Mouse (Mus musculus): ENCODE measurements around the gene Tbcb. TPM values are rescaled to one million over a fixed set of nuclear protein-coding genes. Genes with fewer than 3 reads are reported as not detected.
"Not testable (repeated sequence)": the region's sequence is repeated elsewhere in the genome, so short reads cannot be mapped to it uniquely, and the experiment has no call there.

Gene Tbcb
- polyA plus RNA-seq, 1 experiment: 83.3 TPM

DNA sequence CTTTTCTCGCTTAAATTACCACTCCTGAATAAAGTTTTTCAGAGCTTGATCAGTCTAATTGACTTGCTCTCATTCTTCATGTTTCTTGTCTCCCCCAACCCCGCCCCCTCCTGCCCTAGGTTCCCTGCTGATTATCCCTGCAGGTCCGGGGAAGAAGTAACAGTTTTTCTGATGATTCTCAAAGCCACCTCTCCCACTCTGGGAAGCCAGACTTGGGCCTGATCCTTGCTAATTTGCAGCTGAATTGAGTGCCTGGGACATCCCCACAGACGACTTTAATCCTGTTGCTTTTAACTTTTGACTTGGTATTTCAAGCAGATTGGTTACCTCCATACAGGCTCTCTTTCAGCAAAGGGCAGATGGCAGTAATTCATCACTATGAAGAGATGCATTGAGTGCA lies 21.0 kb downstream of the Tbcb start:
- no peak for TF ChIP-seq POLR2A (IDR thresholded peaks at IDR 0.05; ENCODE audit: borderline replicate concordance, low read depth, low read length)
- TF ChIP-seq CTCF (IDR thresholded peaks at IDR 0.05; ENCODE audit: low read depth, low read length): no peak
- Histone ChIP-seq H3K4me1 (ENCODE audit: control insufficient read depth, insufficient read depth, low read length) (no peaks in the 10 kb centered on the region), H3K27ac (ENCODE audit: insufficient read depth, low read depth, low read length) (no peak overlapping the region), H3K4me3 (ENCODE audit: insufficient read depth, low read length) (no peak overlapping the region)

DNA sequence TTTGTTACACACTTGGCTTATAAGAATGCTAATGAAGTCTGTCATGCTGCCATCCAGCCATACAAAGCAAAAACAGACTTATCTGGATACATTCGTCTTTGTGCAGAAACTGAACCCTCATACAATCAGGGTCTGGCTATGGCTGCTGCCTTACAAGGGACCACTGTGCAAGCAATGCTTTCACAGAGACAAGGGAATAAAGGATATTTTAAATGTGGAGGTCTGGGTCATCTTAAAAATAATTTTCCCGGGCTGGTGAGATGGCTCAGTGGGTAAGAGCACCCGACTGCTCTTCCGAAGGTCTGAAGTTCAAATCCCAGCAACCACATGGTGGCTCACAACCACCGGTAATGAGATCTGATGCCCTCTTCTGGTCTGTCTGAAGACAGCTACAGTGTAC lies 25.7 kb downstream of the Tbcb start:
- not testable (repeated sequence) for H3K4me1 ChIP-seq (ENCODE audit: control insufficient read depth, insufficient read depth, low read length); H3K27ac ChIP-seq (ENCODE audit: insufficient read depth, low read depth, low read length); H3K4me3 ChIP-seq (ENCODE audit: insufficient read depth, low read length)

GRCm38 (mm10) chr7:30205383-30205782 lies 26.7 kb downstream of the Tbcb start:
- no peak for TF ChIP-seq POLR2A (IDR thresholded peaks at IDR 0.05; ENCODE audit: borderline replicate concordance, low read depth, low read length)
- no peak for TF ChIP-seq CTCF (IDR thresholded peaks at IDR 0.05; ENCODE audit: low read depth, low read length)
- no peaks in the 10 kb centered on the region for H3K4me1 ChIP-seq (ENCODE audit: control insufficient read depth, insufficient read depth, low read length)
- no peak overlapping the region for H3K27ac ChIP-seq (ENCODE audit: insufficient read depth, low read depth, low read length)
- H3K4me3 ChIP-seq (ENCODE audit: insufficient read depth, low read length): no peak overlapping the region

- no peak overlapping the region for H3K4me3 ChIP-seq (ENCODE audit: insufficient read depth, low read length)
- TF ChIP-seq POLR2A (IDR thresholded peaks at IDR 0.05; ENCODE audit: borderline replicate concordance, low read depth, low read length): no peak
- TF ChIP-seq CTCF (IDR thresholded peaks at IDR 0.05; ENCODE audit: low read depth, low read length): no peak
Observed at GRCm38 (mm10) chr7:30204380-30204779, 27.7 kb downstream of the Tbcb start.

DNA sequence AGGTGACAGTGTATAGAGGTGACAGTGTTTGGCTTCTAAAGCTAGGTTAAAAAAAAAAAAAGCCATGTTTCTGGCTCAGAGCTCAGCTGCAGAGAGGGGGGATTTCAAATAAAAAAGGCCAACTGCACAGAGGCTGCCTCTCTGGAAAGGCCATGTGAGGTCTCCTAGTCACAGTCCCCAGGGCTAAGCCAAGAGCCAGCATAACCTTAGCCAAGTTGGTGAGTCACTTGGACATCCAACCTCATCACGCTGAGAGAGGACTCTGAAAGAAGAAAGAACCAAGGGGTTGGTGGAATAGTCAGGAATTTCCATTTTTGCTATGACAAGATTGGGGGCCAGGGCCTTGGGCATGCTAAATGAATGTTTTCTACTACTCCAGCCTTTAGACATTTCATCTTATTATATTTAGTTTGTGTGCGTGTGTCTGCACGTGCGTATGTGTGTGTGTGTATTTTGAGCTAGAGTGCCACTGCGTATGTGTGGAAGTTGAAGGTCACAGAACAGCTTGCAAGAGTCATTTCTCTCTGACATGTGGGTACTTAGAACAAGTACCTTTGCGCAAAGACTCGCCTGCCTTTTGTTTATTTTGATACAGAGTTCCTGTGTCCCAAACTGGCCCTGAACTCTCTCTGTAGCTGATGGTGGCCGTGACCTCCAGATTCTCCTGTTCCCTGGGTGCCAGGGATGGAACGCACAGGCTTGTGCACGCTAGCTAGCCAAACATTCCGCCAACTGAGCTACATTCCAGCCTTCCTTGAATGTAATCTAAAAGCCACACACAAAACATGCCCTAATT lies 29.0 kb downstream of the Tbcb start:
- no peak for TF ChIP-seq CTCF (IDR thresholded peaks at IDR 0.05; ENCODE audit: low read depth, low read length)
- no peak for TF ChIP-seq POLR2A (IDR thresholded peaks at IDR 0.05; ENCODE audit: borderline replicate concordance, low read depth, low read length)
- Histone ChIP-seq H3K27ac (ENCODE audit: insufficient read depth, low read depth, low read length) (no peak overlapping the region), H3K4me3 (ENCODE audit: insufficient read depth, low read length) (no peak overlapping the region), H3K4me1 (ENCODE audit: control insufficient read depth, insufficient read depth, low read length) (no peaks in the 10 kb centered on the region; the same call in 1 of the 2 replicates)

More at GRCm38 (mm10) chr7:30204380-30204779, 27.7 kb downstream of the Tbcb start:
- H3K27ac ChIP-seq (ENCODE audit: insufficient read depth, low read depth, low read length): no peak overlapping the region
- H3K4me1 ChIP-seq (ENCODE audit: control insufficient read depth, insufficient read depth, low read length): no peaks in the 10 kb centered on the region

- H3K4me3 ChIP-seq (ENCODE audit: insufficient read depth, low read length); H3K27ac ChIP-seq (ENCODE audit: insufficient read depth, low read depth, low read length): not testable (repeated sequence)
- H3K4me1 ChIP-seq (ENCODE audit: control insufficient read depth, insufficient read depth, low read length): peaks cover 11% of the 10 kb centered on the region
Observed at GRCm38 (mm10) chr7:30200661-30201060, 31.4 kb downstream of the Tbcb start.

- H3K27ac ChIP-seq (ENCODE audit: insufficient read depth, low read depth, low read length): no peak overlapping the region
- no peak overlapping the region for H3K4me3 ChIP-seq (ENCODE audit: insufficient read depth, low read length)
- TF ChIP-seq POLR2A (IDR thresholded peaks at IDR 0.05; ENCODE audit: borderline replicate concordance, low read depth, low read length): no peak
- TF ChIP-seq CTCF (IDR thresholded peaks at IDR 0.05; ENCODE audit: low read depth, low read length): no peak
- H3K4me1 ChIP-seq (ENCODE audit: control insufficient read depth, insufficient read depth, low read length): peaks cover 16% of the 10 kb centered on the region
Observed at GRCm38 (mm10) chr7:30200200-30200599, 31.9 kb downstream of the Tbcb start.

GRCm38 (mm10) chr7:30199498-30200139 lies 32.5 kb downstream of the Tbcb start:
- H3K4me3 ChIP-seq (ENCODE audit: insufficient read depth, low read length): no peak overlapping the region
- no peak for TF ChIP-seq CTCF (IDR thresholded peaks at IDR 0.05; ENCODE audit: low read depth, low read length)
- TF ChIP-seq POLR2A (IDR thresholded peaks at IDR 0.05; ENCODE audit: borderline replicate concordance, low read depth, low read length): no peak

GRCm38 (mm10) chr7:30198481-30198971 lies 33.5 kb downstream of the Tbcb start, which contains the start of gene Capns1:
Capns1 (minus strand) TSS chr7:30198811.
- peaks cover 18% of the 10 kb centered on the region for H3K4me1 ChIP-seq (ENCODE audit: control insufficient read depth, insufficient read depth, low read length)
- H3K27ac ChIP-seq (ENCODE audit: insufficient read depth, low read depth, low read length): no peak within 1 kb of the TSS
- no peak within 1 kb of the TSS for H3K4me3 ChIP-seq (ENCODE audit: insufficient read depth, low read length)
- no peak for TF ChIP-seq POLR2A (IDR thresholded peaks at IDR 0.05; ENCODE audit: borderline replicate concordance, low read depth, low read length)
- peak; percentile 76 for TF ChIP-seq CTCF (IDR thresholded peaks at IDR 0.05; ENCODE audit: low read depth, low read length)

More at GRCm38 (mm10) chr7:30199498-30200139, 32.5 kb downstream of the Tbcb start:
- Histone ChIP-seq H3K27ac (ENCODE audit: insufficient read depth, low read depth, low read length) (no peak overlapping the region), H3K4me1 (ENCODE audit: control insufficient read depth, insufficient read depth, low read length) (peaks cover 17% of the 10 kb centered on the region)

- TF ChIP-seq POLR2A (IDR thresholded peaks at IDR 0.05; ENCODE audit: borderline replicate concordance, low read depth, low read length) (no peak), CTCF (IDR thresholded peaks at IDR 0.05; ENCODE audit: low read depth, low read length) (no peak)
- H3K4me1 ChIP-seq (ENCODE audit: control insufficient read depth, insufficient read depth, low read length): peaks cover 23% of the 10 kb centered on the region
- no peak overlapping the region for H3K27ac ChIP-seq (ENCODE audit: insufficient read depth, low read depth, low read length)
- no peak overlapping the region for H3K4me3 ChIP-seq (ENCODE audit: insufficient read depth, low read length)
Observed at GRCm38 (mm10) chr7:30197592-30198129, 34.4 kb downstream of the Tbcb start.

All from bone marrow macrophage, adult 2 months (primary cell).